Mouse (Mus musculus) cortical plate, adult 2 months (tissue): ENCODE measurements around the gene Hectd3. TPM values are rescaled to one million over a fixed set of nuclear protein-coding genes. Genes with fewer than 3 reads are reported as not detected.
A peak's percentile ranks its signal among the peaks of the same experiment; 100 is the strongest.

ENCODE experiments used
- H3K27ac ChIP-seq: fragments of 200-500 bp; 2 replicates; pipeline ENCODE4 v1.5.1; 2012; ENCODE audit warnings: low read length, control low read depth, inconsistent platforms; ENCODE audit not compliant: insufficient read depth
- H3K4me1 ChIP-seq: fragments of 200-500 bp; 2 replicates; pipeline ENCODE4 v1.6.1; 2011; ENCODE audit warnings: low read length; ENCODE audit not compliant: control insufficient read depth, insufficient read depth
- H3K4me3 ChIP-seq: fragments of 200-500 bp; 2 replicates; pipeline ENCODE4 v1.5.1; 2011; ENCODE audit warnings: mild to moderate bottlenecking, low read length, control low read depth; ENCODE audit not compliant: insufficient read depth
- CTCF ChIP-seq: fragments of 200-500 bp; IDR thresholded peaks from 2 replicates; pipeline ENCODE4 v1.5.1; 2011; ENCODE audit warnings: mild to moderate bottlenecking, control low read depth, low read length; ENCODE audit not compliant: insufficient read depth; ENCODE audit errors: extremely low read depth
- POLR2A ChIP-seq: fragments of 200-500 bp; IDR thresholded peaks from 2 replicates; pipeline ENCODE4 v1.6.1; 2011; ENCODE audit warnings: mild to moderate bottlenecking, low read length, control low read depth; ENCODE audit not compliant: insufficient read depth; ENCODE audit errors: extremely low read depth
- polyA plus RNA-seq: library from polyadenylated mRNA; depleted of rRNA; stranded (reverse); fragments of >200 nt; gene quantifications from 2 replicates; pipeline ENCODE4 v1.2.3, GENCODE M21; 2012

Gene Hectd3
- polyA plus RNA-seq, 1 experiment = 44.6 TPM

DNA sequence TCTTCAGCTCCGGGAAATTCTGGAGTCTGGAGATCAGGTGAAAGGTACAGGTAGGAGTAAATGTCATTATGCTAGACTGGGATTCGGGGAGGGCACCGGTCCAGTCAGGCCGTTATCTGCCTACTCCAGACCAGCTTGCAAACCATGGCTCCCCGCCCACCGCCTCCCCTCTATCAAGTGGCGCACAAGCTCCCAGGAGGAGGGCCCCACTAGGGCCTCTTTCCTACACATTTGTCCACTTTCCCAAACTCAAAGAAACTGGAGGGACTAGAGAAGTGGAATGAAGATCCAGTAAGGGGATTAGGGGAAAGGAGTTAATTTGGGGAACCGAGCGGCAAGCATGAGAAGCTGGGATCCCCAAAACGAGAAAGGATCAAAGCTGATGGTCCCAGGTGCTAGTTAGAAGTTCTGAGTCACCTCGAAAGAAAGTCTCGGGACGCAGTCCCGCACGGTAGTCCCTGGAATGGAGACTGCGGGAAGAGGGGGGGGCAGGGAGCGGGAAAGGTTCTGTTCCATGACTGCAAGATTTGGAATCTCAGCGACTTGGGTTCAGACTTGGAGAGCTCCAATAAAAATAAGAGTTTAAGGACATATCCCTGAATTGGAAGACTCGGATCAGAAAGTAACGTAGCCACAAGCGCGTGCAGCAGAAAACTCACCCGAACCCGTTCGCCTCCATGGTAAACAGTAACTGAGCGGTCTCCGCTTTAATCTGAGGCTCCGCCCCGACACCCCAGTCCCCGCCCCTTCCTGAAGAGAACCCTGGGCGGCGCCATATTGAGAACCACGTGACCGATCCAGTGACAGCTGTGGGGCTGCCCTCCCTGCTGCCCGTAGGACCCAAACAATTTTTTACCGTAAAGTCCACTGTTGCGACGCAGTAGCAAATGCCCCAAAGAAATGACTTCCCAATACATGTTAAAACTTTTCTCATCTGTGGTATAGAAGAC lies 1.2 kb upstream of the Hectd3 start, which contains the start of gene Urod:
Gene Urod, minus strand, starts transcription at position 742 of the 950 bp plus-strand sequence.
- TF ChIP-seq CTCF = no peak
- peak; percentile 66; the same call in 1 of the 2 replicates for TF ChIP-seq POLR2A

GRCm38 (mm10) chr4:116995798-116996135 lies 650 bp downstream of the Hectd3 start:
- no peak overlapping the region for H3K27ac ChIP-seq
- H3K4me1 ChIP-seq = no peaks in the 10 kb centered on the region
- H3K4me3 ChIP-seq = peak overlapping the region; percentile 71
- no peak for TF ChIP-seq POLR2A
- 0 out of 2 replicates have a peak, but pooled peaks have one; percentile 11 for TF ChIP-seq CTCF

More for the DNA sequence above, 1.2 kb upstream of the Hectd3 start, which contains the start of gene Urod:
- H3K4me1 ChIP-seq = no peaks in the 10 kb centered on the region
- H3K4me3 ChIP-seq = peak within 1 kb of the TSS; percentile 71
- H3K27ac ChIP-seq = no peak within 1 kb of the TSS

DNA sequence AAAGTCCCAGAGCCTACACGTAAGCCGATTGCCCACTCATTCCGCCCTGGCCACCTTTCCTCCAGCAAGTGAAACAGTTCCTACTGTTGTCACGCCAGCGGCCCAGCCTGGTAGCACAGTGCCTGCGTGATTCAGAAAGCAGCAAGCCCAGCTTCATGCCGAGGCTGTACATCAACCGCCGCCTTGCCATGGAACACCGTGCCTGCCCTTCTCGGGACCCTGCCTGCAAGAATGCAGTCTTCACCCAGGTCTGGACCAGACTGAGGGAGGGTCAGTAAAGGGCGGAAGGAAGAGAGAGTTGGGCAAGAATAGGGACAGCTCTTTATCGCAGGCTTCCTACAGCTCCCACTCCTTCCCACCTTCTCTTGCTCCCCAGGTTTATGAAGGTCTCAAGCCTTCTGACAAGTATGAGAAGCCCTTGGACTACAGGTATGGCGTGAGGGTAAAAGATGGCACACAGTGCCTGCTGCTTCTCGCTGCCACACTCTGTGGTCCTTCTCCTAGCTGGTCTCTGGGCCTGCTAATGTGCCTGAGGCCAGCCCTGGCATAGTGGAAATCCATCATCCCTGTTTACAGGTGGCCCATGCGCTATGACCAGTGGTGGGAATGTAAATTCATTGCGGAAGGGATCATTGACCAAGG lies 4.5 kb downstream of the Hectd3 start:
- Histone ChIP-seq H3K4me1 (no peaks in the 10 kb centered on the region), H3K4me3 (no peak overlapping the region)
- TF ChIP-seq POLR2A (no peak), CTCF (no peak)

GRCm38 (mm10) chr4:117001957-117002356 lies 6.8 kb downstream of the Hectd3 start:
- Histone ChIP-seq H3K4me1 (no peaks in the 10 kb centered on the region), H3K4me3 (no peak overlapping the region), H3K27ac (no peak overlapping the region)
- TF ChIP-seq CTCF = no peak
- no peak for TF ChIP-seq POLR2A

More for the DNA sequence above, 4.5 kb downstream of the Hectd3 start:
- no peak overlapping the region for H3K27ac ChIP-seq

DNA sequence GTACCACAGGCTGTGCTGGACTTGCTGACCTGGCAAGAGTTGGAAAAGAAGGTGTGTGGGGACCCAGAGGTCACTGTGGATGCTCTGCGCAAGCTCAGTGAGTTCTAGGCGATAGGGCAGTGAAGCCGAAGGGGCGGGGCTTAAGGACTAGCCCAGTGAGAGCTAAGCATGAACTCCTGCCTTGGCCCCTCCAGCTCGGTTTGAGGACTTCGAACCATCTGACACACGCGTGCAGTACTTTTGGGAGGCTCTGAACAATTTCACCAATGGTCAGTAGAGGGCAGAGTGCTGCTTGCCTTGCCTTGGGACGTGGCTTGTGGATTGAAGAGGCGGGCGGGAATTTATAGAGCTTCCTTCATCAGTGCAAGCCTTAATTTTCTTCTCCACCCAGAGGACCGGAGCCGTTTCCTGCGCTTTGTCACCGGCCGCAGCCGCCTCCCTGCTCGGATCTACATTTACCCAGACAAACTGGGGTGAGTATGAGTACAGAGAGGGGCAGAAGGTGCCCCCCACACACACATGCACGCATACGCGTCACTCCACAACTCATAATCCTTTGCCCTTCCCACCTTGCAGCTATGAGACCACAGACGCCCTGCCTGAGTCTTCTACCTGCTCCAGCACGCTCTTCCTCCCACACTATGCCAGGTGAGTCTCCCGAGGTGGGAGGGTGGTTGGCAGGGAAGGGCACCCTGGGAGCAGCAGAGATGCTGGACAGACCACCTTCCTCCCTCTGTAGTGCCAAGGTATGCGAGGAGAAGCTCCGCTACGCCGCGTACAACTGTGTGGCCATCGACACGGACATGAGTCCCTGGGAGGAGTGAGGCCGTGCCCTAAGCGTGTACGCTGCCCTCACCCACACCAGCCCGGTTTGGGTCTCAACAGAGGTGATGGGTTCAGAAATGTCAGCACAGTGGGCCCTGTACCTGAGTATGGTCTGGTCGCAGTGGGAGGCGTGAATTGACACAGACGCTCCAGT lies 7.7 kb downstream of the Hectd3 start:
- Histone ChIP-seq H3K27ac (no peak overlapping the region), H3K4me1 (no peaks in the 10 kb centered on the region), H3K4me3 (no peak overlapping the region)
- TF ChIP-seq POLR2A = no peak
- TF ChIP-seq CTCF = peak; percentile 82

DNA sequence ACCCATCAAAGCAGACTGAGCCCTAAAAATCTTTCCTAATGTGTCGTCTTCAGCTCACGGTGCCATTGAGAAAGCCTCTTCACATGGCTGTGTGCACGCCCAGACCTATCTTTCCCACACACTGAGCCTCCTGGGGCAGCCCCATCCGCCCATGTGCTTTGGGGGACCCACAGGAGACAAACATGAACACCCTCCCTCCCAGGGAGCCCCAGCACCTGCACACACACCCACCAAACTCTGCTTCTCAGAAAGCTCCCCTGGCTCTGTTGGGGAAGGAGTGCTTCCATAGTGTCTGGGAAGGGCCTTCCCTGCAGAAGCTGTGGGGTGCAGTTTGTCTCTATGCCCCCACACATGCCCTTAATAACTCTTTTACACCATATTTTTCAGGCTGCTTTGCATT lies 9.5 kb downstream of the Hectd3 start:
- Histone ChIP-seq H3K4me1 (no peaks in the 10 kb centered on the region), H3K27ac (no peak overlapping the region), H3K4me3 (no peak overlapping the region)
- TF ChIP-seq CTCF (no peak), POLR2A (no peak)

GRCm38 (mm10) chr4:117005611-117006400 lies 10.7 kb downstream of the Hectd3 start:
- TF ChIP-seq POLR2A = no peak
- no peak for TF ChIP-seq CTCF
- Histone ChIP-seq H3K27ac (no peak overlapping the region), H3K4me3 (no peak overlapping the region), H3K4me1 (no peaks in the 10 kb centered on the region)

DNA sequence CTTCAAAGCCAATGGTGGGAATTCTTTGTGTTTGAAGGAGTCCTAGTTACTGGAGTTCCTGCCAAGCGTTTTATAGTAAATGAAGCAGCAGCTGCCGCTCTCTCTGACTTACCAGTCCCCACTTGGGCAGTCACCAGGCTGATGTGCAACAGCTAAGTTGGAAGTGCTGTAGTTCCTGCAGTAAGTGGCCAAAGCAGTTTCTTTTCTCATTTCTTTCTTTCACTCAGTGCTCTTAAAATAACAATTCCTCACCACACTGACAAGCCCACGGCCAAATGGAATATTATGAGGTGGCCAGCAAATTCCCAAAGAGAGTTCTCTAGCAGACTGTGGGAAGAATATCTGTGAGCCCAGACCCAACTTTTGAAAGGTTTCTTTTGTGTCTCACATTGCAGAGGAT lies 11.9 kb downstream of the Hectd3 start:
- no peak overlapping the region for H3K4me3 ChIP-seq
- TF ChIP-seq CTCF (no peak), POLR2A (no peak)
- H3K27ac ChIP-seq = no peak overlapping the region
- H3K4me1 ChIP-seq = no peaks in the 10 kb centered on the region
